Mouse (Mus musculus) myocyte (in vitro differentiated cells): ENCODE results near the gene 4931428L18Rik. TPM values are rescaled to one million over a fixed set of nuclear protein-coding genes. Genes with fewer than 3 reads are reported as not detected.

Experiments used
- H3K27me3 ChIP-seq: one replicate; pipeline ENCODE4 v1.6.1; 2011; ENCODE audit not compliant: control insufficient read depth, insufficient read depth, insufficient read length
- H3K36me3 ChIP-seq: one replicate; pipeline ENCODE4 v1.6.1; 2011; ENCODE audit not compliant: control insufficient read depth, insufficient read depth
- H3K4me2 ChIP-seq: one replicate; pipeline ENCODE4 v1.6.1; 2011; ENCODE audit warnings: low read depth, control low read depth
- H3K4me3 ChIP-seq: one replicate; pipeline ENCODE4 v1.5.1; 2011; ENCODE audit warnings: mild to moderate bottlenecking, control low read depth, moderate library complexity
- H3K79me2 ChIP-seq: one replicate; pipeline ENCODE4 v1.6.1; 2011; ENCODE audit not compliant: control insufficient read depth, insufficient read depth
- H3ac ChIP-seq: one replicate; pipeline ENCODE4 v1.6.1; 2011; ENCODE audit not compliant: control insufficient read depth, insufficient read length
- CEBPB ChIP-seq: IDR thresholded peaks from 2 replicates; pipeline ENCODE4 v1.6.1; 2011; ENCODE audit warnings: mild to moderate bottlenecking, moderate library complexity; ENCODE audit not compliant: poor library complexity, insufficient read depth, severe bottlenecking
- E2F4 ChIP-seq: IDR thresholded peaks from one replicate; pipeline ENCODE4 v1.6.1; 2011; ENCODE audit warnings: mild to moderate bottlenecking, control low read depth, moderate library complexity; ENCODE audit not compliant: insufficient read depth
- MAX ChIP-seq: IDR thresholded peaks from one replicate; pipeline ENCODE4 v1.6.1; 2011; ENCODE audit warnings: low read depth, mild to moderate bottlenecking, control low read depth
- MYOD1 ChIP-seq, 3 experiments: IDR thresholded peaks; one replicate each; pipeline ENCODE4 v1.6.1; 2011; ENCODE audit warnings: control low read depth in 2 of 3, low read depth in 2 of 3, mild to moderate bottlenecking in 2 of 3, moderate library complexity in 1 of 3; ENCODE audit not compliant: insufficient read length in 2 of 3, control insufficient read depth in 1 of 3
- MYOG ChIP-seq, 3 experiments: IDR thresholded peaks; one replicate each; pipeline ENCODE4 v1.6.1; 2011; ENCODE audit warnings: control low read depth in 2 of 3, low read depth in 2 of 3, mild to moderate bottlenecking in 2 of 3; ENCODE audit not compliant: insufficient read length in 2 of 3, control insufficient read depth in 1 of 3, insufficient read depth in 1 of 3
- POLR2A ChIP-seq: IDR thresholded peaks from one replicate; pipeline ENCODE4 v1.6.1; 2011; ENCODE audit warnings: low read depth, mild to moderate bottlenecking, control low read depth, moderate library complexity; ENCODE audit not compliant: insufficient read length
- POLR2AphosphoS2 ChIP-seq: IDR thresholded peaks from one replicate; pipeline ENCODE4 v1.6.1; 2011; ENCODE audit warnings: low read depth, control low read depth; ENCODE audit not compliant: insufficient read length
- REST ChIP-seq: IDR thresholded peaks from one replicate; pipeline ENCODE4 v1.6.1; 2011; ENCODE audit warnings: mild to moderate bottlenecking, control low read depth, moderate library complexity; ENCODE audit not compliant: insufficient read depth, insufficient read length
- SRF ChIP-seq: IDR thresholded peaks from one replicate; pipeline ENCODE4 v1.6.1; 2011; ENCODE audit warnings: low read depth; ENCODE audit not compliant: control insufficient read depth, insufficient read length
- TCF12 ChIP-seq: IDR thresholded peaks from one replicate; pipeline ENCODE4 v1.6.1; 2011; ENCODE audit warnings: mild to moderate bottlenecking, control low read depth; ENCODE audit not compliant: poor library complexity, insufficient read depth, severe bottlenecking
- TCF3 ChIP-seq: IDR thresholded peaks from one replicate; pipeline ENCODE4 v1.6.1; 2011; ENCODE audit warnings: low read depth, control low read depth; ENCODE audit not compliant: insufficient read length
- USF1 ChIP-seq: IDR thresholded peaks from one replicate; pipeline ENCODE4 v1.6.1; 2011; ENCODE audit warnings: low read depth, mild to moderate bottlenecking, control low read depth, moderate library complexity
- polyA plus RNA-seq: library from polyadenylated mRNA; unstranded; fragments of >200 nt; fragmentation: generic; extraction: Trizol; gene quantifications from one replicate; pipeline ENCODE4 v1.2.1, GENCODE M21; 2012; ENCODE audit warnings: missing spikeins

The 4931428L18Rik gene
- polyA plus RNA-seq, 1 experiment, result 0.16 TPM

DNA sequence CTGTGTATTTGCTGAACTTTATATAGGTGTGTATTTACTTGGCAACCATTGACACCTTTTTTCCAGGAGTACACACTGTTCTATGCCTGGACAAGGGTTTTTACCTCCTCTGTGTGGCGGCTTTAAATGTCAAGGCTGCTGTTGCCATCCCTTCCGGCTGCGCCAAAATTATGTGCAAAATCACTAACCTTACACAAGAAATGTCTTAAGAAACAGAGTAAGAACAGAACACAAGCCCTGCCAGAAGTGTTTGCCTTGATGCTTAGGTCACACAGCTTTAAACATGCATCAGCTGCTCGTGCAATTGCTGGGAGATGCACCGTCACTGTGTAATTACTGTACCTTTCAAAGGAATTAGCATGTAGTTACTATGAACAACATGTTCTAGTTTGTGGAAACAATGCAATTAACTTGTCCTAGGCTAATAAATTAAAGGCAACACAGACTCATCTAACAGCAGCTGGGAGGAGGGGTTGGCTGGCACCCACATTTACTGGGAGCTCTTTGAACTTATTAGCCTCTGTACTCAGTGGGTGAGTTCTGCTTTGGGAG lies 171.0 kb downstream of the 4931428L18Rik start:
- Histone ChIP-seq H3ac (no peak overlapping the region), H3K4me2 (no peak overlapping the region), H3K4me3 (no peak overlapping the region), H3K27me3 (no peaks in the 10 kb centered on the region), H3K79me2 (no peaks in the 10 kb centered on the region), H3K36me3 (no peaks in the 10 kb centered on the region)
- TF ChIP-seq TCF12 (no peak), SRF (no peak), MYOD1 (IDR thresholded peaks at IDR 0.05; ENCODE audit: control insufficient read depth in 1 of 3, insufficient read length in 2 of 3, low read depth in 2 of 3) (peak; percentile 19 to 48 (median 46)), E2F4 (no peak), MAX (no peak), CEBPB (no peak), POLR2A (no peak), MYOG (IDR thresholded peaks at IDR 0.05; ENCODE audit: control insufficient read depth in 1 of 3, insufficient read depth in 1 of 3, insufficient read length in 2 of 3, low read depth in 2 of 3) (peak in 1 of 3 experiments; percentile 38)

DNA sequence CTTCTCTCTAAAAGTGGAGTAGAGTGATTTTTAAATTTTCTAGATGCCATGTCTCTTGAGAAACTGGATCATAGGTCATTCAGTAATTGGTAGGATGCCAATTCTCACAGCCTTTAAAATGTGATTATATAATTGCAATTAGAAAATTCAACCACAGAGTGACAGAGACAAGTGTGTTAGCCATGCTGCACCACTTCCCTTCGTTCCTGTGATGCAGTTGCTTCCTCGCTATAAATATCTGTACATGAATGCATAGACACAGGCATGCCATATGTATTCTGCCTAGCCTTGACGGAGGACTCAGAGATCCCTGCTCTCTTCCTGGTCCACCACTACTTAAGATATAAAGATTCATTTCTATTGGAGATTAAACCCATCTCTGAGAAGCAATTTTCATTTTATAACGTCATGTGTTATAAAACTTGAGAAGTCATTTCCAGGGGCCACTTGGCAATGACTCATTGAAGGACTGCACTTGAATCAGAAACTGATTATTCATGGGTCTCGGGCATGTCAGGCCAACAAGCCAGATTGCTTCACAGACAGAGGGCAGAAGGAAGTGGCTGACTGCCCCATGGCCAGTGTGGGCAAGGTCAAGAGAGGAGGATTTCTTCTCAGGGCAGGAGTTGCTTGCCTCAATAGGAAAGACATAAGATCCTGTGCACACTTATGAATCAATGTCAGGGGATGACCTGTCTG lies 172.4 kb downstream of the 4931428L18Rik start:
- TF ChIP-seq MYOG (IDR thresholded peaks at IDR 0.05; ENCODE audit: control insufficient read depth in 1 of 3, insufficient read depth in 1 of 3, insufficient read length in 2 of 3, low read depth in 2 of 3), result no peak
- TF ChIP-seq CEBPB, result peak; percentile 61
- peak in 2 of 3 experiments; percentile 9 to 41 for TF ChIP-seq MYOD1 (IDR thresholded peaks at IDR 0.05; ENCODE audit: control insufficient read depth in 1 of 3, insufficient read length in 2 of 3, low read depth in 2 of 3)
- TF ChIP-seq E2F4, result no peak
- TF ChIP-seq MAX, result no peak
- no peaks in the 10 kb centered on the region for H3K79me2 ChIP-seq
- no peak overlapping the region for H3K4me3 ChIP-seq
- no peak overlapping the region for H3ac ChIP-seq
- no peaks in the 10 kb centered on the region for H3K36me3 ChIP-seq
- no peaks in the 10 kb centered on the region for H3K27me3 ChIP-seq
- peak overlapping the region; percentile 25 for H3K4me2 ChIP-seq

DNA sequence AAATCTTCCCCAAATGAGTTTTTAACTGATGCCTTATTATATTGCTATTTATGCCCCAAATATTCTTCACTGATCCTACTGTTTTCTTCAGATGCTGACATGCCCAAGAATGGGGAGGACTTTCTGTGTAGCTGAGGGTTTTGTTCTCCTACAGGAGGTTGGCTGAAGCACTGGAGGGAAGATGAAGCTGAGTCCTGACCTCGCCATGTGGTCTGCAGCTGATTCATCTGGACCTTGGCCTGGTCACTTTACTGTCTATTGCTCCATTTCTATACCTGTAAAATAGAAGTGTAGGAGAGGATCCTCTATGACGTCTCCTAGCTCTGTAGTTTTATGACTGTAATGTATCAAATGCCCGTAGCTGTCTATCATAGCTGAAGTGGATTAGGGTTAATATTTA lies 179.3 kb downstream of the 4931428L18Rik start:
- no peaks in the 10 kb centered on the region for H3K79me2 ChIP-seq
- no peaks in the 10 kb centered on the region for H3K27me3 ChIP-seq
- no peak for TF ChIP-seq POLR2AphosphoS2
- no peak for TF ChIP-seq MAX
- no peak for TF ChIP-seq E2F4
- no peak for TF ChIP-seq TCF12
- TF ChIP-seq CEBPB, result no peak
- no peak for TF ChIP-seq TCF3
- TF ChIP-seq POLR2A, result no peak
- no peak for TF ChIP-seq SRF
- TF ChIP-seq USF1, result no peak
- TF ChIP-seq MYOD1 (IDR thresholded peaks at IDR 0.05; ENCODE audit: control insufficient read depth in 1 of 3, insufficient read length in 2 of 3, low read depth in 2 of 3), result no peak
- TF ChIP-seq MYOG (IDR thresholded peaks at IDR 0.05; ENCODE audit: control insufficient read depth in 1 of 3, insufficient read depth in 1 of 3, insufficient read length in 2 of 3, low read depth in 2 of 3), result no peak
- TF ChIP-seq REST, result no peak
- no peaks in the 10 kb centered on the region for H3K36me3 ChIP-seq
- H3K4me3 ChIP-seq, result no peak overlapping the region
- no peak overlapping the region for H3K4me2 ChIP-seq
- H3ac ChIP-seq, result no peak overlapping the region

DNA sequence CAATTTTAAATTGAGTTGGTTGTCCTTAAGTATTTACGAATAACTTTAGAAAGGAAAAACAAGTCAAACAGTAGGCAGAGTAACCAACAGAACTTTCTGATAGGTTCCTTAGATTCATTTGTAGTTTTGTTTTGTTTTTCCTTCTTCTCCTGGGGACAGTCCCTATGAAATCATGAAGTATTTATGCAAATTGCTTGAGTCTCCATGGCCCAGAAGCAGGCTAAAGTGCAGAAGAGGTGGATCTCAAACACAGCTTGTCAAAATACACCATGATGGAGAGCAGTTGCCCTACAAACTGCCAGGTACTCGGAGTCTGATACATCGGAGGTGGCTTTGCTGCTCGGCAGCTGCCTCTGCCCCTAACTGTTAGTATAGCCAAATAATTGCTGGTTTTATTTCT lies 179.7 kb downstream of the 4931428L18Rik start:
- Histone ChIP-seq H3ac (no peak overlapping the region), H3K27me3 (no peaks in the 10 kb centered on the region), H3K79me2 (no peaks in the 10 kb centered on the region), H3K4me3 (no peak overlapping the region), H3K4me2 (no peak overlapping the region), H3K36me3 (no peaks in the 10 kb centered on the region)
- TF ChIP-seq POLR2AphosphoS2 (no peak), MAX (no peak), USF1 (no peak), TCF3 (no peak), POLR2A (no peak), REST (no peak), CEBPB (no peak), E2F4 (no peak), SRF (no peak), TCF12 (no peak), MYOG (IDR thresholded peaks at IDR 0.05; ENCODE audit: control insufficient read depth in 1 of 3, insufficient read depth in 1 of 3, insufficient read length in 2 of 3, low read depth in 2 of 3) (no peak), MYOD1 (IDR thresholded peaks at IDR 0.05; ENCODE audit: control insufficient read depth in 1 of 3, insufficient read length in 2 of 3, low read depth in 2 of 3) (no peak)
